Mouse (Mus musculus): ENCODE measurements at regions not wholly inside any gene's neighbourhood (a gene's known extent, or its start where the extent isn't known, plus 50 kb on each side); places are given as distances from the start of the nearest gene placed in this dataset.

- Histone ChIP-seq H3K4me2 (ENCODE audit: low read depth) (no peak overlapping the region), H3K27ac (no peak overlapping the region), H3K9ac (replicated peaks) (no peak overlapping the region), H3K36me3 (replicated peaks; ENCODE audit: control insufficient read depth, insufficient read depth, low read depth) (no peaks in the 10 kb centered on the region), H3K4me1 (replicated peaks; ENCODE audit: control insufficient read depth in 2 of 2, insufficient read depth in 2 of 2, low read length in 1 of 2) (no peaks in the 10 kb centered on the region), H3K4me3 (ENCODE audit: insufficient read depth in 1 of 2, low read depth in 2 of 2, low read length in 2 of 2) (no peak overlapping the region), H3K9me3 (ENCODE audit: control insufficient read depth, low read length) (no peaks in the 10 kb centered on the region), H3K27me3 (ENCODE audit: control insufficient read depth, insufficient read depth, low read length) (no peaks in the 10 kb centered on the region)
- DNase-seq (ENCODE audit: low read depth in 3 of 3, low spot score in 3 of 3) (no peak), ATAC-seq (ENCODE audit: insufficient read depth) (no peak)
- TF ChIP-seq CTCF (IDR thresholded peaks at IDR 0.05; ENCODE audit: low read depth) (no peak), EP300 (IDR thresholded peaks at IDR 0.05; ENCODE audit: low read depth) (no peak)
- WGBS (ENCODE audit: insufficient replicate concordance) = 79% methylated on average over 11 of the region's 11 CpGs
Measured at GRCm38 (mm10) chr15:97507176-97507575, 198.4 kb downstream of the Rpap3 start.

- no peak overlapping the region for H3K4me3 ChIP-seq (ENCODE audit: insufficient read depth in 1 of 2, low read depth in 2 of 2, low read length in 2 of 2)
- H3K4me1 ChIP-seq (replicated peaks; ENCODE audit: control insufficient read depth in 2 of 2, insufficient read depth in 2 of 2, low read length in 1 of 2) = no peaks in the 10 kb centered on the region
- no peak for ATAC-seq (ENCODE audit: insufficient read depth)
- 80% methylated on average over 11 of the region's 11 CpGs for WGBS (ENCODE audit: insufficient replicate concordance)
- no peak overlapping the region for H3K27ac ChIP-seq
- H3K9ac ChIP-seq (replicated peaks) = no peak overlapping the region
- H3K36me3 ChIP-seq (replicated peaks; ENCODE audit: control insufficient read depth, insufficient read depth, low read depth) = no peaks in the 10 kb centered on the region
- TF ChIP-seq CTCF (IDR thresholded peaks at IDR 0.05; ENCODE audit: low read depth) (no peak), EP300 (IDR thresholded peaks at IDR 0.05; ENCODE audit: low read depth) (no peak)
- DNase-seq (ENCODE audit: low read depth in 3 of 3, low spot score in 3 of 3) = no peak
- no peaks in the 10 kb centered on the region for H3K9me3 ChIP-seq (ENCODE audit: control insufficient read depth, low read length)
- H3K27me3 ChIP-seq (ENCODE audit: control insufficient read depth, insufficient read depth, low read length) = no peaks in the 10 kb centered on the region
- no peak overlapping the region for H3K4me2 ChIP-seq (ENCODE audit: low read depth)
Measured at GRCm38 (mm10) chr15:97505715-97506114, 199.9 kb downstream of the Rpap3 start.

- H3K36me3 ChIP-seq (replicated peaks; ENCODE audit: control insufficient read depth, insufficient read depth, low read depth) = no peaks in the 10 kb centered on the region
- H3K4me1 ChIP-seq (replicated peaks; ENCODE audit: control insufficient read depth in 2 of 2, insufficient read depth in 2 of 2, low read length in 1 of 2) = no peaks in the 10 kb centered on the region
- no peaks in the 10 kb centered on the region for H3K9me3 ChIP-seq (ENCODE audit: control insufficient read depth, low read length)
- H3K9ac ChIP-seq (replicated peaks) = no peak overlapping the region
- H3K4me3 ChIP-seq (ENCODE audit: insufficient read depth in 1 of 2, low read depth in 2 of 2, low read length in 2 of 2) = no peak overlapping the region
- no peaks in the 10 kb centered on the region for H3K27me3 ChIP-seq (ENCODE audit: control insufficient read depth, insufficient read depth, low read length)
- ATAC-seq (ENCODE audit: insufficient read depth) (no peak), DNase-seq (ENCODE audit: low read depth in 3 of 3, low spot score in 3 of 3) (no peak)
- no peak overlapping the region for H3K4me2 ChIP-seq (ENCODE audit: low read depth)
- TF ChIP-seq EP300 (IDR thresholded peaks at IDR 0.05; ENCODE audit: low read depth) = no peak
- TF ChIP-seq CTCF (IDR thresholded peaks at IDR 0.05; ENCODE audit: low read depth) = no peak
- H3K27ac ChIP-seq = no peak overlapping the region
- 28% methylated on average over 1 of the region's 1 CpGs for WGBS (ENCODE audit: insufficient replicate concordance)
Measured at GRCm38 (mm10) chr15:97504325-97504724, 201.3 kb downstream of the Rpap3 start.

- Histone ChIP-seq H3K27me3 (ENCODE audit: control insufficient read depth, insufficient read depth, low read length) (no peaks in the 10 kb centered on the region), H3K9ac (replicated peaks) (no peak overlapping the region), H3K27ac (no peak overlapping the region), H3K4me3 (ENCODE audit: insufficient read depth in 1 of 2, low read depth in 2 of 2, low read length in 2 of 2) (no peak overlapping the region), H3K4me1 (replicated peaks; ENCODE audit: control insufficient read depth in 2 of 2, insufficient read depth in 2 of 2, low read length in 1 of 2) (no peaks in the 10 kb centered on the region), H3K9me3 (ENCODE audit: control insufficient read depth, low read length) (no peaks in the 10 kb centered on the region), H3K4me2 (ENCODE audit: low read depth) (no peak overlapping the region), H3K36me3 (replicated peaks; ENCODE audit: control insufficient read depth, insufficient read depth, low read depth) (no peaks in the 10 kb centered on the region)
- no peak for TF ChIP-seq EP300 (IDR thresholded peaks at IDR 0.05; ENCODE audit: low read depth)
- TF ChIP-seq CTCF (IDR thresholded peaks at IDR 0.05; ENCODE audit: low read depth) = no peak
- no peak for DNase-seq (ENCODE audit: low read depth in 3 of 3, low spot score in 3 of 3)
- no peak for ATAC-seq (ENCODE audit: insufficient read depth)
- 67% methylated on average over 7 of the region's 7 CpGs for WGBS (ENCODE audit: insufficient replicate concordance)
Measured at GRCm38 (mm10) chr15:97502056-97502455, 203.6 kb downstream of the Rpap3 start.

- no peak overlapping the region for H3K27ac ChIP-seq
- ATAC-seq (ENCODE audit: insufficient read depth) = no peak
- no peaks in the 10 kb centered on the region for H3K36me3 ChIP-seq (replicated peaks; ENCODE audit: control insufficient read depth, insufficient read depth, low read depth)
- no peak overlapping the region for H3K9ac ChIP-seq (replicated peaks)
- WGBS (ENCODE audit: insufficient replicate concordance) = 56% methylated on average over 9 of the region's 9 CpGs
- H3K9me3 ChIP-seq (ENCODE audit: control insufficient read depth, low read length) = no peaks in the 10 kb centered on the region
- TF ChIP-seq CTCF (IDR thresholded peaks at IDR 0.05; ENCODE audit: low read depth) = no peak
- no peak for TF ChIP-seq EP300 (IDR thresholded peaks at IDR 0.05; ENCODE audit: low read depth)
- H3K27me3 ChIP-seq (ENCODE audit: control insufficient read depth, insufficient read depth, low read length) = no peaks in the 10 kb centered on the region
- no peak overlapping the region for H3K4me2 ChIP-seq (ENCODE audit: low read depth)
- DNase-seq (ENCODE audit: low read depth in 3 of 3, low spot score in 3 of 3) = no peak
- H3K4me1 ChIP-seq (replicated peaks; ENCODE audit: control insufficient read depth in 2 of 2, insufficient read depth in 2 of 2, low read length in 1 of 2) = no peaks in the 10 kb centered on the region
- no peak overlapping the region for H3K4me3 ChIP-seq (ENCODE audit: insufficient read depth in 1 of 2, low read depth in 2 of 2, low read length in 2 of 2)
Measured at GRCm38 (mm10) chr15:97501420-97501819, 204.2 kb downstream of the Rpap3 start.

Measured in liver, embryonic 14.5 days (tissue).